Mouse (Mus musculus): ENCODE results near the gene Akap7.
A peak's percentile ranks its signal among the peaks of the same experiment; 100 is the strongest.

Gene Akap7

DNA sequence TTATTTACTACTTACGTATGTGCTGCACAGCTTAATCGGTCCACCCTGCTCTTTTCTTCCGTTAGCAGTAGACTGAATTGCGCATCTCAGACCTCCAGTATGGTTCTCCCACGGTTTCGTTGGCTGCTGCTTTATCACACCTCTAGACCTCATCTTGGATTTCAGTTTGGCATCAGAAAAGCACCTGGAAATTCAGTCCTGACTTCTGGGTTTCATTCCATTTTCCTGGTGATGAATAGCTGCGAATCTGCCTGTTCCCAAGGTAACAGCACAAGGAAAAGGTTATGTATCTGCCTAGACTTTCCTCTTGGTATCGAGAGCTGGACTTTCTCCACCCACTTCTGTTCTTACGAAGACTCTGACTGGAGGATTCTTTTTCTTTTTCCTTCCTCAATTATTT, at the start of gene Akap7:
Gene Akap7, minus strand, starts transcription at position 101 of the 400 bp plus-strand sequence.
- no peak for DNase-seq (ENCODE audit: extremely low read depth, low read depth, low spot score)

- DNase-seq (ENCODE audit: extremely low read depth, low read depth, low spot score) = no peak
Observed at GRCm38 (mm10) chr10:25354390-25354789, 46.7 kb upstream of the Akap7 start.

- no peak for DNase-seq (ENCODE audit: extremely low read depth, low read depth, low spot score)
Observed at GRCm38 (mm10) chr10:25353941-25354340, 46.3 kb upstream of the Akap7 start.

- DNase-seq (ENCODE audit: extremely low read depth, low read depth, low spot score) = peak; percentile 28
Observed at GRCm38 (mm10) chr10:25342801-25343200, 35.1 kb upstream of the Akap7 start.

GRCm38 (mm10) chr10:25340675-25341074, 33.0 kb upstream of the Akap7 start:
- DNase-seq (ENCODE audit: extremely low read depth, low read depth, low spot score) = no peak

DNA sequence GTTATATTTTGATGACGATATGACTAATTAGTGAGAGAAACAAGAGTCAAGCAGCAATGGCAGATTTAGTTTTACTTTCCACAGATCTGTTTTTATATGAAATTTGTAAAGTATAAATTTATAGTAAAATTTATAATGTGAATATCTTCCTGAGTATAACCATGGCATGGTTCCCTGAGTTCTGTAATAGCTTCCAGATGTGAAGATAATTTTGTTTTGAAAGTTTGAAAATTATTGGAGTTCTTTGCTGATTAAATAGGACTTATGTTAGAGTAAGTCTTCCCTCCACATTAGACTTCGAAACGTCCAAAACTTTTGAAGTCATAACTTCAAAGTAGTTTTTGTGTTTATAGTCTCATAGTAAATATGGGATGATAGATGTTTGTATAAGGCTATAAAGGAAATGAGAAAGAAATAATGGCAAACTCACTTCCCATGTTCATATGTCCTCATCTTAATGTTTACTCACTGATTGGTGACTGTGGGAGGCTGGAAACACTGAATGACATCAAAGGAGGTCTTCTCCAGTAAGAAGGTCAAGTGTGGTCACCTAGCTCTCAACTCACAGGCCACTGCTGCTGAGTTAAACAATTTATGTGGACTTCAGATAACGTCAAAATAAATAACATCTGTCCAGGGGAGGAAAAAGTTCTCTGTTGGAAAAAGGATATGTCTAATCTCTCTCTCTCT, 25.9 kb upstream of the Akap7 start:
- no peak for DNase-seq (ENCODE audit: extremely low read depth, low read depth, low spot score)

DNA sequence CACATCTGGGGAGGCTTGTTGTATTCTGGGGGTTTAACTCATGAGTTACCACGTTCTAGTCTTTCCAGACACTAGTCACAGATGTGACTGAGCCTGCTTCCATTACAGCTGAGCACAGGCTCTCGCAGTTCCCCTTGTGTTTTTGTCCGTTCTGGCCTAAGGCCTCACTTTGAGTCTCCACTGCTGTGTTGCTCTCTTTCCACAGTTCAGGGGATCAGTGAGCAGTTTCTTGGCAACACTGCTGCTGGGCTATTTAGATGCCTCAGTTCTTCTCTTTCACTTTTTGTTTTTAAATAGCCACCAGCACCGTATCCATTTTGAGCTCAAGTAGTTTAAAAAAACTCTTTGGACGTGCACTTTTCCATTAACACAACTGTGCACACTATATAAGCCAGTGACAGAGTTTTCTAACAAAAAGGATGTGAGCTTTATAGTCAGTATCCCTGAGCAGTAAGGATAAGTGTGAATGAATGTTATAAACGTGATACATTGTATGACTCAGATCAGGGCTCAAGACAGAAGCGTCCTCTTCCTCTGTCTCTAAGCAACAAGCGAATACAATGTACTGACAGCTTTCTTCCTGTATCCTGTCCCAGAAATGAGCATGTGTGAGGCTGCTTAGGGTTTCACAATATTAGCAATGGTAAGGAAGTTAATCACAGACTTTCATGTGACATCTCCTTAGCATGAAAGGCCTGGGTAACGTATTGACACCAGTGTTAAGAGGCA, 23.8 kb upstream of the Akap7 start:
- DNase-seq (ENCODE audit: extremely low read depth, low read depth, low spot score) = no peak

DNA sequence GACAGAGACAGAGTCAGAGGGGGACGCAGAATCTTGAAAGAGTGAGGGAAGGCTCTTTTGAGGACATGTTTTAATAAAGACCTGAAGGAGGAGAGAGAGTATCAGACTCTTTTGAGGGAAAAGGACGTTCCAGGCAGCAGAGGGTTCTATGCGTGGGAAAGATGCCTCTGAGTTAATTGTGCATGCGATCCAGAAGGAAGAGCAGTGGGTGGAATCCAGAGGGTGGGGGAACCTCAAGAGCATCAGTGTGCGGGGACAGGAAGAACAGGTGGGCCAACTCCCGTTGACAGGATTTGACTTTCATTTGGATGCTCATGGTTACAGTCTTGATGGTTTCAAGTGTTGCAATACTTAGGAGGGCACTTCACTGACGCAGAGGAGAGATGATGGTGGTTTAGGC, 22.4 kb upstream of the Akap7 start:
- no peak for DNase-seq (ENCODE audit: extremely low read depth, low read depth, low spot score)

DNA sequence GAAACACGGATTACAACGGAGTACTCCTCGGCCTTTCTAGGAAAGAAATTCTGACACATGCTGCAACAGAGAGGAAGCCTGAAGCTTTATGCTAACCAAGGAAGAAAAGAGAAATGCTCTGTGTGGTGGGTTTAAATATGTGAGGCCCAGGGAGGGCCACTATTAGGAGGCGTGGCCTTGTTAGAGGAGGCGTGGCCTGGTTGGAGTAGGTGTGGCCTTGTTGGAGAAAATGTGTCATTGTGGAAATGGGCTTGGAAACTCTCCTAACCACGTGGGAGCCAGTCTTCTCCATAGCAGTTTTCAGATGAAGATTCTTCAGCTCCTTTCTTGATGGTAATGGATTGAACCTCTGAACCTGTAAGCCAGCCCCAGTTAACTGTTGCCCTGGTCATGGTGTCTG, 19.8 kb upstream of the Akap7 start:
- no peak for DNase-seq (ENCODE audit: extremely low read depth, low read depth, low spot score)

GRCm38 (mm10) chr10:25325690-25326089, 18.0 kb upstream of the Akap7 start:
- no peak for DNase-seq (ENCODE audit: extremely low read depth, low read depth, low spot score)

GRCm38 (mm10) chr10:25321198-25321597, 13.5 kb upstream of the Akap7 start:
- DNase-seq (ENCODE audit: extremely low read depth, low read depth, low spot score) = no peak

- no peak for DNase-seq (ENCODE audit: extremely low read depth, low read depth, low spot score)
Observed at GRCm38 (mm10) chr10:25319531-25319930, 11.9 kb upstream of the Akap7 start.

DNA sequence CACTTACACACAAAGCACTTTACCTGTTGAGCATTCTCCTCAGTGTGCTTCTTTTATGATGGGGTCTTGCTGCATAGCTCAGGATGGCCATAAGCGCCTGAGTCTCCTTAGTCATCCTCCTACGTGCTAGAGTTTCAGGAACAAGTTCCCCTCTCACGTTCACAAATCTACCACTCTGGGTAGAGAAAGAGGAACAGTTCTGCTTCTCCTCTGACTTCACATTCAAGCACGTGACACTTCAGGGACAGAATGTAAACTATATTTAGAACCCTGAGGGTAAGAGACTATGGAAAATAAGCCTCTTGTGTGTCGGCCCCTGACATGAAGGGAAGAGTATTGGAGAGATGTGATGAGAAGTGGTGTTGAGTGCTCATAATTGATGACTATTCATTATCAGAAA, 10.7 kb upstream of the Akap7 start:
- no peak for DNase-seq (ENCODE audit: extremely low read depth, low read depth, low spot score)

- DNase-seq (ENCODE audit: extremely low read depth, low read depth, low spot score) = no peak
Observed at GRCm38 (mm10) chr10:25317665-25318064, 10.0 kb upstream of the Akap7 start.

GRCm38 (mm10) chr10:25313856-25314584, 6.3 kb upstream of the Akap7 start:
- peak; percentile 45 for DNase-seq (ENCODE audit: extremely low read depth, low read depth, low spot score)

DNA sequence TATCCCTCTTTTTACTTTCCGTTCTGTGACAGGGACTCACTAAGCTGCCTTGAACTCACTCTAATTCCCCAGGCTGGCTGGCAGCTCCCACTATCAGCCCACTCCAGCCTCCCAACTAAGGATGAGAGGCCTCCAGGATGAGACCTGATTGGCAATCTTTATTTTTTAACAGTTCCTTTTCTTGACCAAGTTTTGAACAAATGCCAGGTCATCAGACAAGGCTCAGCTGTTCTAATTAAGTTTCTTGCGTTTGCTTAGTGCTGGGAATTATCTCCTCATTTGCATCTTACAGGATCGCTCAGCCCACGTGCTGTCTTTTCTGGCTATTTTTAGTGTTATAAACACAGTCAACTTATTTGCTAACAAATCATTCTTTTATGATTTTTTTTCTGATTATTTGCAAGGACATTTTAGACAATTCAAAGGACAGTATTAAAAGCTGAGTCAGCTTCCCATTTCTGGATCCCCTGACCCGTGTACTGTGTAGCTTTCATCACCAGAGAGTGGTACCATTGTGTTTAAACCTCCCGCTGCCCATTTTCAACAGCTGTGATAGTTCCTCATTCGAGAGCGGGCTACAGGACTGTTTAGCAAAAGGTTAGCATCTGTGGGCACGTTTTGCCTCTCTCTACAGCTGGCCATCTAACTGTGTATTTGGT, 4.0 kb upstream of the Akap7 start:
- DNase-seq (ENCODE audit: extremely low read depth, low read depth, low spot score) = no peak

- DNase-seq (ENCODE audit: extremely low read depth, low read depth, low spot score) = no peak
Observed at GRCm38 (mm10) chr10:25310736-25311135, 3.1 kb upstream of the Akap7 start.

GRCm38 (mm10) chr10:25309996-25310395, 2.3 kb upstream of the Akap7 start:
- no peak for DNase-seq (ENCODE audit: extremely low read depth, low read depth, low spot score)

DNA sequence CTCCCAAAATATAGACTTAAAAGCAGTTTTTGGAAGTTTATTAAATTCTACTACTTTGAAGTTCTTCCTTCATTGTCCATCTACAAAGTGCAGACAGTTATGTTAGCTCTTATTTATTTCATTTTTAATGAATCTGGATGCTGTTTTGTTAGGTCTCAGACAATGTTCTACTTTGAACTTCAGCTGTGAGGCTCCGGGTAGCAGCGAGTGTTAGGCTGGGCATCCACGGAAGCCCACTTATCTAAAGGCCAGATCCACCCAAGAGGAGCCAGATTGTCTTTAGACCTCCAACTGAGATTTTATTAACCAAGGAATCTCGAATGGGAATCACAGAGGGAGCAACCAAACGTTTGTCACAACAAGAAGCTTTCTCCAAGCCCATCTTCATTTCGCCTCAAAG, 2.5 kb downstream of the Akap7 start:
- DNase-seq (ENCODE audit: extremely low read depth, low read depth, low spot score) = no peak

- DNase-seq (ENCODE audit: extremely low read depth, low read depth, low spot score) = no peak
Observed at GRCm38 (mm10) chr10:25304608-25305007, 3.1 kb downstream of the Akap7 start.

- DNase-seq (ENCODE audit: extremely low read depth, low read depth, low spot score) = no peak
Observed at GRCm38 (mm10) chr10:25299031-25299529, 8.6 kb downstream of the Akap7 start.

Measured in fat pad, adult 2 months (tissue).